Mouse (Mus musculus): ENCODE results near the gene Bdh1.
"Not testable (repeated sequence)": the region's sequence is repeated elsewhere in the genome, so short reads cannot be mapped to it uniquely, and the experiment has no call there.

Bdh1 gene

DNA sequence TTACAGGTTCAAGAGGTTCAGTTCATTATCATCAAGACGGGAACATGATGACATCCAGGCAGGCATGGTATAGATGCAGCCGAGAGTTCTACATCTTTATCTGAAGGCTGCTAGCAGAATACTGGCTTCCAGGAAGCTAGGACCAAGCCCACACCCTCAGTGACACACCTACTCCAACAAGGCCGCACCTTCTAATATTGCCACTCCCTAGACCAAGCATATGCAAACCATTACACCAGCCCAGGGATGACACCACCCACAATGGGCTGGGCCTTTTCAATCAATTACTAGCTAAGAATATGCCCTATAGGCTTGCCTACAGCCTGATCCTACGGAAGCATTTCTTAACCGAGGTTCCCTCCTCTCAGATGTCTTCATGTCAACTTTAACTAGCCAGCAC is 42.9 kb downstream of the Bdh1 start:
- no peak for DNase-seq (ENCODE audit: low spot score in 2 of 2)

- no peak for DNase-seq (ENCODE audit: low spot score in 2 of 2)
These were observed 43.5 kb downstream of the Bdh1 start for GRCm38 (mm10) chr16:31465630-31466029.

GRCm38 (mm10) chr16:31466106-31466505 is 44.0 kb downstream of the Bdh1 start:
- DNase-seq (ENCODE audit: low spot score in 2 of 2): no peak

DNA sequence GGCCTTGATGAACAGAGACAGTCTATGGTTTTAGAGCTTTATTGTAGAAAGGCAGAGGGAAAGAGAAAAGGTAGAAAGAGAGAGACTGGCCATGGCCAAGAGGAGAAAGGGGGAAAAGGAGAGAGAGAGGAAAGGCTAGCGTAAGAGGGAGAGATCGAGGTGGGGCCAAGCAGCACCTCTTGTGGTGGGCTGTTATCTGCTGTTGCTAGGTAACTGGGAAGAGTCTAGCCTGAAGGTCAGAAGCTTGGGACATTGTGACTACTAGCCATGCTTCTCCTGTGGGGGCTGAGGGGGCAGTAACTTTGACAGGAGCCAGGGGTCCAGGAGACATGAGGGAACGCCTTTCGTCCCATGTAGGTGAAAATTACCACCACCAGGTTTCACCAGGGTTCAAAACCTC is 48.7 kb downstream of the Bdh1 start:
- DNase-seq (ENCODE audit: low spot score in 2 of 2): not testable (repeated sequence)

DNA sequence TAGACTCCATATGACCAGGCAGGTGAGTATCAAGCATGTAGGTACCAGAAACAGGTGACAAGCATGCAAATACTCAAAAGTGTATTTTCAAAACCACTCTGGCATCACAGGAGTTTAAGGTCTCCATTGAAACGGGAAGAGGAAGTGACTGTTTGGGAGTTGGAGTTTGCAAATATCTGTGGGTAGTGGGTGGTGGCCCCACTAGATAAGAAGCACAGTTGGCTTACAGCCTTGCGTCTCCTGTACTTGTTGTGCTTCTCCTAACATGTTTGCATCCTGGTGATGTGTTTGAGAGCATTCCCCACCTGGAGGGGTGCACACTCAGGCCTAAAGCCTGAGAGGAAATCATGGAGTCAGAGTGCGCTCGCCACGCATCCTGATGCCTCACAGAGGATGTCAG is 49.9 kb downstream of the Bdh1 start:
- DNase-seq (ENCODE audit: low spot score in 2 of 2): no peak

GRCm38 (mm10) chr16:31473226-31473625 is 51.1 kb downstream of the Bdh1 start:
- no peak for DNase-seq (ENCODE audit: low spot score in 2 of 2)

DNA sequence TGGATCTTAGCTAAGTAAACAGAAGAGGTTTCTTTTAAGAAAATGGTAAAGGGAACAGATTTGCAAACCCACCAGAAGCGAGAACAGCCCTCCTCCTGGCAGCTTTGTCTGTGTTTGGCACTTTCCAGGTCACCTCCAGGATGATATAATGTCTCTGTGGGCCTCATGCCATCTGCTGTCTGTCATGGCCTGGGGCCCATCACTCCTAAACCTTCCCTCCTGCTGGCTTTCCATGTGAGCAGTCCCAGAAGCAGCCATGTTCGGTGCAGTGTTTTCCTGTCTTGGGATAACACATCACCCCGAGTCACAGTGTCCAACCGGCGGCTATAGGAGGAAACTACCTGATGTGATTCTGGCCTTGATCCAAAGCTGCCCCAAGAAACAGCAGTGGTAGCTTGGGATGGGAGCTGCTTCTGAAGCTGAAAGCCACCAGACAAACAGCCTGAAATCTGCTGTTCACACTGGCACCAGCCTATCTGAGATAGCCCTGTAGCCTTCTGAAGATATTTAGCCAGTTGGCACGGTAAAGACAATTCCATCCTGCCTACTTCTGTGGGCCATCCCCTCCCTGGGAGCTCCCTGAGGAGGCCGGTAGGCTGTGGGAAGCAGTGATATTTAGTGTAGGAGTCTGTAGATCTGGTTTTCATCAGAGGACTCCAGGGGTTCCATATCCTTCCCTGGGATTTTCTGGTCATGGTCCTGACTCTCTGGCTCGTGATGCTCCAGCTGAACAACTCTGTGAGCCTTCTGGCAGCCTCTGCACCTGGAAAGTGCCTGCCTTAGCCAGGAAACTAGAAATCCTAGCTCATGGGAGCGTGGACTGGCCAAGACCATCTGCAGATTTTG is 53.3 kb downstream of the Bdh1 start:
- no peak for DNase-seq (ENCODE audit: low spot score in 2 of 2)

GRCm38 (mm10) chr16:31476872-31477603 is 55.0 kb downstream of the Bdh1 start:
- DNase-seq (ENCODE audit: low spot score in 2 of 2): no peak

DNA sequence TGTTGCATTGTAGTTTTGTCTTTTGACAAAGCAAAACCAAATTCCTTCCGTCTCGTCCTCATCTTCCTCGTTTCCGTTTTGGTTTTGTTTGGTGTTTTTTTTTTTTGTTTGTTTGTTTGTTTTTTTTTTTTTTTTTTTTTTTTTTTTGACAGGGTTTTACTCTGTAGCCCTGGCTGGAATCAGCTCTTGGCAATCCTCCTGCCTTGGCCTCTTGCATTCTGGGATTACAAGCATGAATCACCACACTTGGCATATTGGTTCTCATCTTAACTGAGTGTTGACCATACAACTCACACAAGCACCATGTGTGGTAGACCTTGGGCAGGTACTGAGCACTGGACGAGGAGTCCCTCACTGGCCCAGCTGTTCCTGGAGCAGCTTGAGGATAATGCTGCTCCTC is 63.3 kb downstream of the Bdh1 start:
- no peak for DNase-seq (ENCODE audit: low spot score in 2 of 2)

GRCm38 (mm10) chr16:31487266-31487665 is 65.2 kb downstream of the Bdh1 start:
- no peak for DNase-seq (ENCODE audit: low spot score in 2 of 2)

- no peak for DNase-seq (ENCODE audit: low spot score in 2 of 2)
These were observed 67.0 kb downstream of the Bdh1 start for GRCm38 (mm10) chr16:31489096-31489495.

DNA sequence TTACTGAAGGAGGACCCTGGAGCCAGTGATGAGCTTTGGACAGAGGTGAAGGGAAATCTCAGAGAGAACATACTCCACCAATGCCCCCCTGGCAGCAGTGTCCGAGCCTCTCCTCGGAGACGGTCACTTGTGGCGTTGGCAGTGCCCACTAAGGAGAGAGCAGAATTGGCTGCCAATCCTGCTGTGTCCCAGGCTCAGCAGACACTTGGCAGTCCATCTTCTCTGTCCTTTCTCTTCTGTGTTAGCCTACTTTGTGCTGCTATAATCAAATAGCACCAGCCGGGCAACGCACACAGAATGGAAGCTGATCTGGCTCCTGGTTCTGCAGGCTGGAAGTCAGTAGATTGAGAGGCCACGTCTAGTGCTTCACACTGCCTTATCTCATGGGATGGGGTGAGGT is 68.9 kb downstream of the Bdh1 start:
- DNase-seq (ENCODE audit: low spot score in 2 of 2): no peak

DNA sequence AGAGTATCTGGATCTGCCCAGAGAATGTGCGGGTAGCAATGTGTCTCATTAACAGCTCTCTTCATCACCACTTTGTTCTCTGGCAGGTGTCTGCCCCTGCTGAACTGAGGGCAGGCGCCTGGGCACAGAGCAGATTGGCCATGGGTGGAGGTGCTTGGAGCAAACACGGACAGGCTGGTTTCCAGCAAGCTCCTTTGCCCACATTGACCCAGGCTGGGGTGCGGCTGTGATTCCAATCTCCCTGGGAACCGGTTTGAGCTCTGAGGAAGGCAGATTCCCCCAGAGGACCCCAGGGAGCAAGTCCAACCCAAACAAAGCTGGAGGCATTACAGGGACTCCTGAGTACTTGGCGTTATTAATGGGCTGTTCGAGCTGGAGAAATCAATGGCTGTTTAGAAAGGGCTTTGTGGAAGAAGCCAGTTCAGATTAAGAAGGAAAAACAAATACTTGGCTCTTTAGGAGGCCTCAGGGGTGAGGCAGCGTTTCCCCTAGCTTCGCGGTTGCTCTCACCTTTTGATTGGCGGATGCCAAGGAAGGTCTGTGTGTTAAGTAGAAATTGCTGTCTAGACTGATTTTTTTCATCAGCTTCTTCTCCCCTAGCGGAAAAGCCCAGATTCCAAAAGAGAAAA is 71.0 kb downstream of the Bdh1 start:
- DNase-seq (ENCODE audit: low spot score in 2 of 2): no peak

DNA sequence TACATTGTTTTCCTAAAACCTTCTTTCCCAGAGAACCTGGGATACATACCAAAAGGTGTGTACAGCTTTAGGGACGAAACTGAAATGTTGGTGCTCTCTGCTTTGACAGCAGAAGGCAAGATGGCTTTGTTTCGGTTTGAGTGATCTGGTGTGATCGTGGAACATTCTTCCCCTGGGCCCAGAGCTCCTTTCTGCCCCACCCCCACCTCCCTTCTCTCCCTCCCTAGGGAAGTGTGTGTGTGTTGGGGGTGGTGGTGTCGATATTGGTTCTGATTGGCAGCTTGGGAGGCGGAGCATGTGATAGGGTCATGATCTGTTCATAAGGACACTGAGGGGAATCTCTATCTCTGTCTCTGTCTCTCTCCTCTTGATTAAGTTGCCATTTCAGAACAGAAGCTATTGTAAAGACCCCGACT is 71.5 kb downstream of the Bdh1 start:
- no peak for DNase-seq (ENCODE audit: low spot score in 2 of 2)

DNA sequence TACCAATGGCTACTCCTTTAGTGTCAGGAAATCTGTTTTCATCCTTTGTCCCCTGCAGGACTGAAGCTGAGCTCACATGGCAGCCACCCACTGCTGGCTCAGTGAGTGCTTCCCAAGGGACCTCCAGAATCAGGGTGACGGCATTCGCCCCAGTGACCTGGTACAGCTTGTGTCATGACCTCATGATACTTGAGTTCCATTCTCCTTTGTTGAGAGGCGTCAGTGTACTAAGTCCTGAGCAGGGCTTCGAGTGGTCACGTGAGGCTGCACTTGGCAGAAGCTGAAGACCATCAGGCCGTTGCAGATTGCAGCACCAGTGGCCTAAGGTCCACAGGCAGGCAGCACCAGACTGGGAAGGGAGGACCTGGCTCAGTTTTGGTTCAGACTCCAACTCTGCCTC is 71.9 kb downstream of the Bdh1 start:
- DNase-seq (ENCODE audit: low spot score in 2 of 2): no peak

DNA sequence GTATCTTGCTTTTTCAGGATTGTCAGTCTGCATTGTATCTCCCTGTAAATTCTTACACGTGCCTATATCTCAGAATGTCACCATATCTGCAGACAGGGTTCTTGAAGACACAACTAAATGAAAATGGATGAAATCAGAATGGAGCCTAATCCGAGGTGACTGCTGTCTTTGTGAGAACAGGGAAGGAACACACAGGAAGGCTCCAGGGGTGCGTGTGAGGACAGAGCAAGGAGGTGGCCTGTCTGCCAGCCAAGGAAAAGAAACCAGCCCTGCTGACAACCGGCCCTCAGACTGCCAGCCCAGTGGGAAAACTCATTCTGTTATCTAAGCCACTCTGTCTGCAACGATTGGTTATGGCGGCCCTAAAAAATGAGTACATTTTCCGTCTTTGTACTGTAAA is 73.3 kb downstream of the Bdh1 start:
- DNase-seq (ENCODE audit: low spot score in 2 of 2): no peak

GRCm38 (mm10) chr16:31495769-31496168 is 73.7 kb downstream of the Bdh1 start:
- DNase-seq (ENCODE audit: low spot score in 2 of 2): no peak

GRCm38 (mm10) chr16:31498336-31498735 is 76.3 kb downstream of the Bdh1 start:
- DNase-seq (ENCODE audit: low spot score in 2 of 2): no peak

- DNase-seq (ENCODE audit: low spot score in 2 of 2): no peak
These were observed 76.9 kb downstream of the Bdh1 start for GRCm38 (mm10) chr16:31499021-31499420.

DNA sequence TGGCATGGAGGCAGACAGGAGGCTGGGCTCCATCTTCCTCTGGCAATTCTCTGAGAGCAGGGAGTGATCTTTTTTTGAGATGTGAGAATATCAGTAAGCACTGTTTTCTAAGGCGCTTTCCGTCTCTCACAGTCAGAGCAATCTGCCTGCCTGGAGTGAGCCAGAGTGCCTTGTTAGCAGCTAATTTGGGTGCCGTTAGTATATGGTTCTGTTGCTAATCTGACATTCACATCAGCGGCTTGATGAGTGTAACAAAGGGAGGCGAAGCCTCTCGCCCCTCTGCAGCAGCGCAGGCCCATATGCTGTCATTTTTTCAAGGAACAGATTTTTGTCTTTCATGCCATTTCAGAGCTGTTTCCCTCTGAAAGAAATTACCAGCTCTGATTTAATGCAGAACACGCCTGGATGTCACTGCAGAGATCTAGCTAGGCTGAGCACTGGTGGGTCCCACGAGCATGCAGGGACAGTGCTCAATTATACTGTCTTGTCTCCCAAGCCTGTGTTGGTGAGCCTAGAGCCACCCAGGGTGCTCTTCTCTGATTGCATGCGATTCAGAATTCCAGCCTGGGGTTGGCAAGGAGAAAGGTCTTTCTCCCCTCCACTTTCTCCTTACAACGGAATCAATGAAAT is 77.7 kb downstream of the Bdh1 start:
- DNase-seq (ENCODE audit: low spot score in 2 of 2): no peak

GRCm38 (mm10) chr16:31500532-31500931 is 78.5 kb downstream of the Bdh1 start:
- DNase-seq (ENCODE audit: low spot score in 2 of 2): no peak
